Mouse (Mus musculus): ENCODE data around the gene Ephb2.

GRCm38 (mm10) chr4:136675439-136675838 lies 160.3 kb downstream of the Ephb2 start:
- TF ChIP-seq CEBPB (IDR thresholded peaks at IDR 0.05; ENCODE audit: insufficient read depth, poor library complexity, severe bottlenecking): no peak
- TF ChIP-seq POLR2AphosphoS2 (IDR thresholded peaks at IDR 0.05; ENCODE audit: insufficient read length, low read depth): no peak
- TF ChIP-seq POLR2A (IDR thresholded peaks at IDR 0.05; ENCODE audit: insufficient read length, low read depth): no peak
- no peak for TF ChIP-seq USF1 (IDR thresholded peaks at IDR 0.05; ENCODE audit: low read depth)
- no peak for TF ChIP-seq MYOD1 (IDR thresholded peaks at IDR 0.05; ENCODE audit: control insufficient read depth in 1 of 3, insufficient read length in 2 of 3, low read depth in 2 of 3)
- no peak for TF ChIP-seq MAX (IDR thresholded peaks at IDR 0.05; ENCODE audit: low read depth)
- no peak for TF ChIP-seq TCF12 (IDR thresholded peaks at IDR 0.05; ENCODE audit: insufficient read depth, poor library complexity, severe bottlenecking)
- no peak for TF ChIP-seq E2F4 (IDR thresholded peaks at IDR 0.05; ENCODE audit: insufficient read depth)
- TF ChIP-seq SRF (IDR thresholded peaks at IDR 0.05; ENCODE audit: control insufficient read depth, insufficient read length, low read depth): no peak
- TF ChIP-seq REST (IDR thresholded peaks at IDR 0.05; ENCODE audit: insufficient read depth, insufficient read length): no peak
- TF ChIP-seq MYOG (IDR thresholded peaks at IDR 0.05; ENCODE audit: control insufficient read depth in 1 of 3, insufficient read depth in 1 of 3, insufficient read length in 2 of 3, low read depth in 2 of 3): no peak

All from myocyte (in vitro differentiated cells).